Mouse (Mus musculus) hindbrain, embryonic 11.5 days (tissue): Measurements from ENCODE around the gene Dcaf1. TPM values are rescaled to one million over a fixed set of nuclear protein-coding genes. Genes with fewer than 3 reads are reported as not detected.

Experiments used
- ATAC-seq: fragments of 200-750 bp; cut with Nextera tagmentation; 2 replicates; pipeline ENCODE4 v1.8.0; 2017; ENCODE audit warnings: mild to moderate bottlenecking, moderate TSS enrichment, moderate library complexity; ENCODE audit not compliant: low FRiP score
- DNase-seq: peaks from one replicate; pipeline ENCODE4 v3.0.0-alpha.2; 2015; ENCODE audit warnings: low spot score
- H3K27ac ChIP-seq: fragments of 300-500 bp; sonication (generic); 2 replicates; pipeline ENCODE4 v1.5.1; 2014; ENCODE audit warnings: mild to moderate bottlenecking, low read depth, low read length
- H3K27me3 ChIP-seq: fragments of 300-500 bp; sonication (generic); 2 replicates; pipeline ENCODE4 v1.6.1; 2014; ENCODE audit warnings: mild to moderate bottlenecking, low read length, moderate library complexity, mixed read lengths; ENCODE audit not compliant: control insufficient read depth, insufficient read depth
- H3K36me3 ChIP-seq: fragments of 300-500 bp; sonication (generic); 2 replicates; pipeline ENCODE4 v1.6.1; 2014; ENCODE audit warnings: mild to moderate bottlenecking, low read length, moderate library complexity, mixed read lengths; ENCODE audit not compliant: control insufficient read depth, insufficient read depth
- H3K4me1 ChIP-seq: fragments of 300-500 bp; sonication (generic); replicated peaks from 2 replicates; pipeline ENCODE4 v1.6.1; 2014; ENCODE audit warnings: low read length, mixed read lengths; ENCODE audit not compliant: control insufficient read depth, insufficient read depth
- H3K4me2 ChIP-seq: fragments of 300-500 bp; sonication (generic); replicated peaks from 2 replicates; pipeline ENCODE4 v1.6.1; 2014; ENCODE audit warnings: mild to moderate bottlenecking, low read depth, low read length
- H3K4me3 ChIP-seq: fragments of 300-500 bp; sonication (generic); 2 replicates; pipeline ENCODE4 v1.5.1; 2014; ENCODE audit warnings: low read depth, low read length
- H3K9ac ChIP-seq: fragments of 300-500 bp; sonication (generic); 2 replicates; pipeline ENCODE4 v1.6.1; 2014; ENCODE audit warnings: low read depth, low read length
- H3K9me3 ChIP-seq: fragments of 300-500 bp; sonication (generic); 2 replicates; pipeline ENCODE4 v1.6.1; 2016; ENCODE audit warnings: low read length; ENCODE audit not compliant: control insufficient read depth
- WGBS: fragments of 180-500 bp; shearing (Covaris S2); extraction: QIAGEN DNeasy Blood & Tissue Kit; methylation state at CpG from one replicate; pipeline ENCODE4 v1.1.7; 2014; 5-methylcytosine and 5-hydroxymethylcytosine counted together
- polyA plus RNA-seq: library from polyadenylated mRNA; unstranded; fragments of >200 nt; fragmentation: Nextera tagmentation; extraction: Ambion mirVana; gene quantifications from 2 replicates; pipeline ENCODE4 v1.2.1, GENCODE M21; 2014

The Dcaf1 gene
- polyA plus RNA-seq, 1 experiment from 2014 or later = 32.1 TPM

GRCm38 (mm10) chr9:106788812-106789321, 32.8 kb upstream of the Dcaf1 start, which contains the start of gene Rad54l2:
TSS of gene Rad54l2 (minus strand) at chr9:106789194.
- Histone ChIP-seq H3K9ac (peak within 1 kb of the TSS; percentile 99), H3K4me2 (peak within 1 kb of the TSS; percentile 89), H3K27me3 (no peaks in the 10 kb centered on the region), H3K4me1 (no peaks in the 10 kb centered on the region), H3K9me3 (no peaks in the 10 kb centered on the region), H3K36me3 (no peaks in the 10 kb centered on the region), H3K27ac (peak within 1 kb of the TSS; percentile 79), H3K4me3 (peak within 1 kb of the TSS; percentile 98)
- whole genome bisulfite sequencing = under 1% methylated on average over 46 of the region's 49 CpGs
- peak; percentile 92 for DNase-seq
- ATAC-seq = peak; percentile 89

GRCm38 (mm10) chr9:106789363-106789762, 32.3 kb upstream of the Dcaf1 start:
- H3K9me3 ChIP-seq = no peaks in the 10 kb centered on the region
- peak overlapping the region; percentile 98 for H3K4me3 ChIP-seq
- H3K36me3 ChIP-seq = no peaks in the 10 kb centered on the region
- no peaks in the 10 kb centered on the region for H3K27me3 ChIP-seq
- peak overlapping the region; percentile 44 for H3K4me2 ChIP-seq
- no peaks in the 10 kb centered on the region for H3K4me1 ChIP-seq
- H3K27ac ChIP-seq = no peak overlapping the region
- ATAC-seq (peak; percentile 10; the same call in 1 of the 2 replicates), DNase-seq (peak; percentile 37)
- whole genome bisulfite sequencing = 19% methylated on average over 10 of the region's 10 CpGs
- peak overlapping the region; percentile 54 for H3K9ac ChIP-seq

GRCm38 (mm10) chr9:106790831-106791230, 30.8 kb upstream of the Dcaf1 start:
- no peak overlapping the region for H3K9ac ChIP-seq
- H3K27me3 ChIP-seq = no peaks in the 10 kb centered on the region
- no peaks in the 10 kb centered on the region for H3K4me1 ChIP-seq
- ATAC-seq = no peak
- no peak for DNase-seq
- H3K4me3 ChIP-seq = no peak overlapping the region
- no peaks in the 10 kb centered on the region for H3K36me3 ChIP-seq
- H3K27ac ChIP-seq = no peak overlapping the region
- H3K9me3 ChIP-seq = no peaks in the 10 kb centered on the region
- WGBS = 60% methylated on average over 6 of the region's 6 CpGs
- no peak overlapping the region for H3K4me2 ChIP-seq

GRCm38 (mm10) chr9:106806503-106806902, 15.2 kb upstream of the Dcaf1 start:
- H3K4me3 ChIP-seq = no peak overlapping the region
- no peak overlapping the region for H3K9ac ChIP-seq
- no peaks in the 10 kb centered on the region for H3K36me3 ChIP-seq
- no peaks in the 10 kb centered on the region for H3K9me3 ChIP-seq
- no peaks in the 10 kb centered on the region for H3K27me3 ChIP-seq
- ATAC-seq = no peak
- DNase-seq = no peak
- H3K27ac ChIP-seq = no peak overlapping the region
- WGBS = 84% methylated on average over 4 of the region's 4 CpGs
- H3K4me2 ChIP-seq = no peak overlapping the region
- no peaks in the 10 kb centered on the region for H3K4me1 ChIP-seq

- Histone ChIP-seq H3K36me3 (no peaks in the 10 kb centered on the region), H3K4me1 (no peaks in the 10 kb centered on the region), H3K9ac (no peak overlapping the region), H3K9me3 (no peaks in the 10 kb centered on the region), H3K27me3 (no peaks in the 10 kb centered on the region), H3K4me3 (no peak overlapping the region), H3K4me2 (no peak overlapping the region), H3K27ac (no peak overlapping the region)
- WGBS = 81% methylated on average over 6 of the region's 6 CpGs
- no peak for DNase-seq
- no peak for ATAC-seq
Observed at GRCm38 (mm10) chr9:106818191-106818590, 3.5 kb upstream of the Dcaf1 start.

GRCm38 (mm10) chr9:106819201-106819600, 2.5 kb upstream of the Dcaf1 start:
- ATAC-seq = no peak
- no peak overlapping the region for H3K27ac ChIP-seq
- no peaks in the 10 kb centered on the region for H3K27me3 ChIP-seq
- peak; percentile 28 for DNase-seq
- 92% methylated on average over 1 of the region's 1 CpGs for WGBS
- no peaks in the 10 kb centered on the region for H3K9me3 ChIP-seq
- H3K4me3 ChIP-seq = no peak overlapping the region
- no peaks in the 10 kb centered on the region for H3K36me3 ChIP-seq
- no peak overlapping the region for H3K9ac ChIP-seq
- no peak overlapping the region for H3K4me2 ChIP-seq
- H3K4me1 ChIP-seq = no peaks in the 10 kb centered on the region

GRCm38 (mm10) chr9:106821050-106821617, 540 bp upstream of the Dcaf1 start:
- ATAC-seq = no peak
- Histone ChIP-seq H3K27ac (no peak overlapping the region), H3K36me3 (no peaks in the 10 kb centered on the region), H3K4me1 (no peaks in the 10 kb centered on the region), H3K27me3 (no peaks in the 10 kb centered on the region), H3K4me2 (peak overlapping the region; percentile 40), H3K9ac (peak overlapping the region; percentile 56), H3K4me3 (peak overlapping the region; percentile 95), H3K9me3 (no peaks in the 10 kb centered on the region)
- peak; percentile 20 for DNase-seq
- WGBS = 53% methylated on average over 15 of the region's 15 CpGs

- H3K4me1 ChIP-seq = no peaks in the 10 kb centered on the region
- H3K4me2 ChIP-seq = peak overlapping the region; percentile 79
- peak; percentile 72 for ATAC-seq
- no peaks in the 10 kb centered on the region for H3K36me3 ChIP-seq
- no peaks in the 10 kb centered on the region for H3K27me3 ChIP-seq
- peak overlapping the region; percentile 87 for H3K9ac ChIP-seq
- H3K27ac ChIP-seq = peak overlapping the region; percentile 89
- DNase-seq = peak; percentile 84
- H3K4me3 ChIP-seq = peak overlapping the region; percentile 95
- no peaks in the 10 kb centered on the region for H3K9me3 ChIP-seq
- 3% methylated on average over 28 of the region's 32 CpGs for WGBS
Observed at GRCm38 (mm10) chr9:106822381-106823104, 869 bp downstream of the Dcaf1 start.

- WGBS = 97% methylated on average over 1 of the region's 1 CpGs
- H3K9ac ChIP-seq = no peak overlapping the region
- H3K4me1 ChIP-seq = no peaks in the 10 kb centered on the region
- no peak overlapping the region for H3K27ac ChIP-seq
- peaks cover 9% of the 10 kb centered on the region for H3K36me3 ChIP-seq
- no peak overlapping the region for H3K4me2 ChIP-seq
- no peak for DNase-seq
- no peaks in the 10 kb centered on the region for H3K9me3 ChIP-seq
- ATAC-seq = no peak
- H3K4me3 ChIP-seq = no peak overlapping the region
- H3K27me3 ChIP-seq = no peaks in the 10 kb centered on the region
Observed at GRCm38 (mm10) chr9:106840569-106840968, 18.9 kb downstream of the Dcaf1 start.
